Mouse (Mus musculus) 416B (cell line): ENCODE results near the gene Zfp472.

ENCODE experiments used
- DNase-seq: peaks from one replicate; pipeline ENCODE4 v3.0.0; 2011; ENCODE audit warnings: low read depth

The Zfp472 gene

GRCm38 (mm10) chr17:32965623-32966290 is at the start of gene Zfp472:
TSS of gene Zfp472 (plus strand) at chr17:32965814.
- DNase-seq: peak; percentile 94

- DNase-seq: no peak
Observed at GRCm38 (mm10) chr17:32916075-32916474, 49.5 kb upstream of the Zfp472 start.

- no peak for DNase-seq
Observed at GRCm38 (mm10) chr17:32917131-32917530, 48.5 kb upstream of the Zfp472 start, which contains the start of gene Cyp4f14. TSS of gene Cyp4f14 (minus strand) at chr17:32917342.

GRCm38 (mm10) chr17:32919123-32919522 is 46.5 kb upstream of the Zfp472 start:
- no peak for DNase-seq

GRCm38 (mm10) chr17:32923681-32924080 is 41.9 kb upstream of the Zfp472 start:
- no peak for DNase-seq

- no peak for DNase-seq
Observed at GRCm38 (mm10) chr17:32924658-32925312, 40.8 kb upstream of the Zfp472 start.

- no peak for DNase-seq
Observed at GRCm38 (mm10) chr17:32927803-32928202, 37.8 kb upstream of the Zfp472 start.

- peak; percentile 62 for DNase-seq
Observed at GRCm38 (mm10) chr17:32939831-32940230, 25.8 kb upstream of the Zfp472 start.

GRCm38 (mm10) chr17:32943661-32944060 is 22.0 kb upstream of the Zfp472 start:
- DNase-seq: no peak

- DNase-seq: peak; percentile 64
Observed at GRCm38 (mm10) chr17:32944402-32945035, 21.1 kb upstream of the Zfp472 start.

GRCm38 (mm10) chr17:32946716-32947115 is 18.9 kb upstream of the Zfp472 start:
- no peak for DNase-seq

GRCm38 (mm10) chr17:32947215-32947914 is 18.2 kb upstream of the Zfp472 start, which contains the start of gene Cyp4f13:
TSS of gene Cyp4f13 (minus strand) at chr17:32947402.
- peak; percentile 96 for DNase-seq

- DNase-seq: peak; percentile 36
Observed at GRCm38 (mm10) chr17:32950136-32950535, 15.5 kb upstream of the Zfp472 start.

- DNase-seq: peak; percentile 53
Observed at GRCm38 (mm10) chr17:32951006-32951405, 14.6 kb upstream of the Zfp472 start.

GRCm38 (mm10) chr17:32951441-32951840 is 14.2 kb upstream of the Zfp472 start:
- peak; percentile 76 for DNase-seq

- DNase-seq: no peak
Observed at GRCm38 (mm10) chr17:32965253-32965622, 376 bp upstream of the Zfp472 start.

- no peak for DNase-seq
Observed at GRCm38 (mm10) chr17:32981361-32981760, 15.7 kb downstream of the Zfp472 start.

GRCm38 (mm10) chr17:32986301-32986700 is 20.7 kb downstream of the Zfp472 start:
- no peak for DNase-seq

- peak; percentile 80 for DNase-seq
Observed at GRCm38 (mm10) chr17:32991965-32992698, 26.5 kb downstream of the Zfp472 start.

GRCm38 (mm10) chr17:32992699-32993474 is 27.3 kb downstream of the Zfp472 start, which contains the start of gene Zfp952:
TSS of gene Zfp952 (plus strand) at chr17:32993129.
- DNase-seq: peak; percentile 93

GRCm38 (mm10) chr17:32998492-32998891 is 32.9 kb downstream of the Zfp472 start:
- DNase-seq: no peak
